Mouse (Mus musculus) kidney, embryonic 14.5 days (tissue): ENCODE measurements around the gene Snapc1. TPM values are rescaled to one million over a fixed set of nuclear protein-coding genes. Genes with fewer than 3 reads are reported as not detected.

Experiments
- ATAC-seq: fragments of 200-750 bp; cut with Nextera tagmentation; 2 replicates; pipeline ENCODE4 v1.8.0; 2017; ENCODE audit warnings: moderate number of reproducible peaks, mild to moderate bottlenecking, moderate TSS enrichment, moderate library complexity; ENCODE audit not compliant: low FRiP score, low TSS enrichment
- H3K27ac ChIP-seq: fragments of 300-500 bp; sonication (generic); 2 replicates; pipeline ENCODE4 v1.5.1; 2014; ENCODE audit warnings: low read depth, mild to moderate bottlenecking, low read length, moderate library complexity, mixed read lengths
- H3K27me3 ChIP-seq: fragments of 300-500 bp; sonication (generic); 2 replicates; pipeline ENCODE4 v1.6.1; 2014; ENCODE audit warnings: mild to moderate bottlenecking, low read length; ENCODE audit not compliant: control insufficient read depth, insufficient read depth
- H3K36me3 ChIP-seq: fragments of 300-500 bp; sonication (generic); 2 replicates; pipeline ENCODE4 v1.6.1; 2014; ENCODE audit warnings: low read length, mixed read lengths; ENCODE audit not compliant: control insufficient read depth, insufficient read depth
- H3K4me1 ChIP-seq: fragments of 300-500 bp; sonication (generic); 2 replicates; pipeline ENCODE4 v1.6.1; 2014; ENCODE audit warnings: low read length, mixed read lengths; ENCODE audit not compliant: control insufficient read depth, insufficient read depth
- H3K4me2 ChIP-seq: fragments of 300-500 bp; sonication (generic); replicated peaks from 2 replicates; pipeline ENCODE4 v1.6.1; 2014; ENCODE audit warnings: low read depth, mild to moderate bottlenecking, low read length
- H3K4me3 ChIP-seq: fragments of 300-500 bp; sonication (generic); 2 replicates; pipeline ENCODE4 v1.5.1; 2014; ENCODE audit warnings: mild to moderate bottlenecking, low read length
- H3K9ac ChIP-seq: fragments of 300-500 bp; sonication (generic); 2 replicates; pipeline ENCODE4 v1.6.1; 2014; ENCODE audit warnings: low read depth, mild to moderate bottlenecking, low read length, moderate library complexity
- H3K9me3 ChIP-seq: fragments of 300-500 bp; sonication (generic); 2 replicates; pipeline ENCODE4 v1.6.1; 2016; ENCODE audit warnings: low read length; ENCODE audit not compliant: control insufficient read depth
- WGBS: fragments of 180-500 bp; shearing (Covaris S2); extraction: QIAGEN DNeasy Blood & Tissue Kit; methylation state at CpG from one replicate; pipeline ENCODE4 v1.1.7; 2014; 5-methylcytosine and 5-hydroxymethylcytosine counted together
- polyA plus RNA-seq: library from polyadenylated mRNA; unstranded; fragments of >200 nt; fragmentation: Nextera tagmentation; extraction: Ambion mirVana; gene quantifications from 2 replicates; pipeline ENCODE4 v1.2.1, GENCODE M21; 2014

Gene Snapc1
- polyA plus RNA-seq, 1 experiment from 2014 or later, result 16.1 TPM

DNA sequence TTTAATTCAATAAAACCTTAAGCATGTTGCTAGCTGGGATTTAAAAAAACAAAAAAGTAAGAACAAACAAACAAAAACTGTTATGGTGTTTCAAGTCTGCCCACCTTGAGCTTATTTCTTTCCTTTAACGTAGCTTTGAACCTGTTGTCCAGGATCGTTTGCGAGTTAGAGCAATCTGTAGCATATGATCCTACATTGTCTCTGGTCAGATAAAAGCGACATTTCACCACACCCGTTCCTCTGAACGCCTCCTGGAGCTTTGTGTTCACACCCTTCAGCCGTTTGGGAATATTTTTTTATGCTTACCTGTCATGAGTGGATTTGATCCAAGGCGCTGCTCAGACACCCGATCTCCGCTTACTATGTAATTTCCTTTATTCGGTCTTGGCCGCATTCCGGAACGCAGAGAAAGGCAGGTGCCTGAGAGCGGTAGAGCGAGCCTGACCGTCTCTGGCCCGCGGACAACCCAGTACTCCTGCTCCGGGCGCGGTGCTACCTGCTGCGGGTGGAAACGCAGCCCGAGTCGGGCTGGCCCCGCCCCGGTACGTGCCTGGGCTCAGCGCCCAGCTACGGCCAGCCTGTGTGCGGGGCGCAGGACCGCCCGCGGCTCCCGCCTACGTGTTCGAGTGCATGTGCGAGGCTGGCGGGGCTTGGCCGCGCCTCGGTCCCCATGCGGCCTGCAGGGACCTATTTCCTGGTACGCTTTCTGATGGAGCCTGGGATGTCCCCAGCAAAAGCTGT is 14.8 kb upstream of the Snapc1 start:
- ATAC-seq, result peak; percentile 82
- peak overlapping the region; percentile 30 for H3K4me3 ChIP-seq
- peak overlapping the region; percentile 73 for H3K4me2 ChIP-seq
- H3K4me1 ChIP-seq, result peaks cover 5% of the 10 kb centered on the region; the same call in 1 of the 2 replicates
- 5% methylated on average over 46 of the region's 46 CpGs for WGBS
- no peaks in the 10 kb centered on the region for H3K9me3 ChIP-seq
- no peaks in the 10 kb centered on the region for H3K27me3 ChIP-seq
- H3K36me3 ChIP-seq, result peaks cover 18% of the 10 kb centered on the region; the same call in 1 of the 2 replicates
- peak overlapping the region; percentile 44; the same call in 1 of the 2 replicates for H3K9ac ChIP-seq
- no peak overlapping the region for H3K27ac ChIP-seq

DNA sequence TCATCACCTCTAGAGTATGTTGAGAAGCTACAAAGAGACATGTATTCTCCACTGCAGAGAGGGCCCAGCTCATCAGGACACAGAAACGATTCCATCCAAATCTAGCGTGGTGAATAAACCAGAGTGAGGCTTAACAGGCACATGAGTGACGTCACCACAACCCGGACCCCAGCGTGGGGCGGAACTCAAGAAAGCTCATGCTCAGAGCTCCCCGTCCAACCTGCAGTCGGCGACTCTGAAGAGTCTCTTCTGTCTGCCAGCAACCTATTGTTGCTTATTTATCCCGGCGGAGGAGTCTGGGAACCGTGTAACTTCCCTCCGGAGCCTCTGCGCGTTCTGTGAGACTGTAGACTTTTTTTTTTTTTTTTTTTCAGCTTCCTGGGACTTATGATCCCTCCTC is 11.4 kb upstream of the Snapc1 start:
- Histone ChIP-seq H3K9me3 (no peaks in the 10 kb centered on the region), H3K4me1 (peaks cover 5% of the 10 kb centered on the region; the same call in 1 of the 2 replicates), H3K27ac (no peak overlapping the region), H3K4me2 (peak overlapping the region; percentile 45), H3K36me3 (peaks cover under 1% of the 10 kb centered on the region; the same call in 1 of the 2 replicates), H3K4me3 (peak overlapping the region; percentile 32), H3K9ac (peak overlapping the region; percentile 13; the same call in 1 of the 2 replicates), H3K27me3 (no peaks in the 10 kb centered on the region)
- WGBS, result 16% methylated on average over 15 of the region's 15 CpGs
- peak; percentile 55; the same call in 1 of the 2 replicates for ATAC-seq

DNA sequence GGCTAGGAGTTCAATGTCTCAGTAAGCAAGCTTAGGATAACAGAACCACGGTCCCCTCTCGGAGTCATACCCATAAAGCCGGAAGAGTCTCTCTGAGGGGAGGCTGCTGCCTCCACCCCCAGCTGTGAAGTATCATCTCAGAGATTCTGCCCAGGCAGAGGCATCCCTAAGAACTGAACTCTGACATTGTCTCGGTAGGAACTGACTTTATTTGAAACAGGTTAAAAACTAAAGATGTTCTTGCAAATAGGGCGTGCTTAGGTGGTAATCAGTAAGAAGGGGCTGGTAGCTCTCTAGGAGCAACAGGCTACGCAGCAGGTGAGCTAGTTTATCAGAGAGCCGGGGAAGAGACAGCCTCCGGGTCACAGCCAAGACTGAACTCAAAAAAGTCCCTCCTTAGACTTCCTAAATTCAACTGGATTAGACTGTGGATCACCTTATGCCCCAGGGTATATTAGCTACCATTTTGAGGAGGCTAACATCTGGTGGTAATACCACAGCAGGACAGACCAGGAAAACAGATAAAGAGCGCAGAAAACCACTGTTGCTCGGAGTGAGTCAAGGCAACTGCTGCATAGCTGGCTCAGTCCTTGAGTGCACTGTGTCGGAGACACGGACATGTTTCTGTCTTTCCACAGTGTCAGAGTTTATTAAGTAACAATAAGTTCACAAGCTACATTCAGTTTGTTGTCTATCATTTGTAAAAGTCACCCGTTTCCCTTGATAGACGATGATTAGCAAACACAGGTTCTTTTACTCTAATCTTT is 10.7 kb upstream of the Snapc1 start:
- Histone ChIP-seq H3K9ac (peak overlapping the region; percentile 13; the same call in 1 of the 2 replicates), H3K4me1 (peaks cover 5% of the 10 kb centered on the region; the same call in 1 of the 2 replicates), H3K27me3 (no peaks in the 10 kb centered on the region), H3K9me3 (no peaks in the 10 kb centered on the region), H3K36me3 (no peaks in the 10 kb centered on the region), H3K27ac (no peak overlapping the region), H3K4me3 (peak overlapping the region; percentile 32), H3K4me2 (peak overlapping the region; percentile 45)
- ATAC-seq, result no peak
- 49% methylated on average over 14 of the region's 14 CpGs for WGBS

- H3K4me3 ChIP-seq, result no peak overlapping the region
Measured at GRCm38 (mm10) chr12:73954785-73955184, 9.5 kb upstream of the Snapc1 start.

DNA sequence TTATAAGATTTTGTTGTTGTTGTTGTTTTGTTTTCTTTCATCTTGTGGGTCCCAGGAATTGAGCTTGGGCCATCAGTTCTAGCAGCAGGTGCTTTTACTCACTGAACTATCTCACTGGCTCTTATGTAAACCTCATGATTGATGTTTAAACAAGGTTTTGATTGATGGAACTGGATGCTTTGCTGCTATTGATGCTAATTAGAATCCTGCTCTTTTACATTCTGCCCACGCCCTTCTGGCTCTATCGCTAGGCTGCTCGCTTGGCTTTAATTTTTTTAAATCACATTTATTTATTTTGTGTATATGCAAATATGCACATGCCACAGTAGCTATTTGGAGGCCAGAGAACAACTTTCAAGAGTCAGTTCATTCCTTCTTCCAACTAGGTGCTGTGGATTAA is 6.6 kb upstream of the Snapc1 start:
- Histone ChIP-seq H3K4me2 (no peak overlapping the region), H3K9ac (no peak overlapping the region), H3K36me3 (no peaks in the 10 kb centered on the region), H3K4me3 (no peak overlapping the region), H3K27me3 (no peaks in the 10 kb centered on the region), H3K9me3 (no peaks in the 10 kb centered on the region), H3K4me1 (no peaks in the 10 kb centered on the region), H3K27ac (no peak overlapping the region)
- WGBS, result 96% methylated on average over 3 of the region's 3 CpGs
- no peak for ATAC-seq

More at GRCm38 (mm10) chr12:73954785-73955184, 9.5 kb upstream of the Snapc1 start:
- Histone ChIP-seq H3K4me1 (0 out of 2 replicates have a peak, but pooled peaks cover under 1% of the 10 kb centered on the region), H3K4me2 (no peak overlapping the region), H3K9me3 (no peaks in the 10 kb centered on the region), H3K27me3 (no peaks in the 10 kb centered on the region), H3K36me3 (no peaks in the 10 kb centered on the region), H3K9ac (no peak overlapping the region), H3K27ac (no peak overlapping the region)
- 66% methylated on average over 5 of the region's 5 CpGs for WGBS
- ATAC-seq, result no peak

DNA sequence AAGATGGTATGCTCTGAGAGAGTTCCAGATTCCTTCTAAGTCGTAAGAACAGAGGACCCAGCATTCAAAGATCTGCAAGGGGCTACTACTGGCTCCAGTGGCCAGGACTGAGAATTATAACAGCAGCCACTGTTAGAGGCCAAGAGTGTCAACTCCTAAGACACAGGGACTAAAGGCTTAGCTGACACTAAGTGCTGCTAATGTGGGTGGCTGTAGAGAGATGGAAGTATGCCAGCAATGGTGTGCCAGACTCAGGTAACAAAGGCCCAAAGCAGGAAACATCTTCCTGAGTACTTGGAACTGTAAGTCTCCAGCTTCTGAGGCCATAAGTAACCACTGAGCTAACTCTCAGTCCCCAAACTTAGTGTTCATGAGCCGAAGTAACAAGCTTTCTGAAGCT is 5.5 kb upstream of the Snapc1 start:
- Histone ChIP-seq H3K4me1 (no peaks in the 10 kb centered on the region), H3K36me3 (no peaks in the 10 kb centered on the region), H3K27me3 (no peaks in the 10 kb centered on the region), H3K4me2 (no peak overlapping the region), H3K9ac (no peak overlapping the region), H3K27ac (no peak overlapping the region), H3K9me3 (no peaks in the 10 kb centered on the region), H3K4me3 (no peak overlapping the region)
- 85% methylated on average over 2 of the region's 2 CpGs for WGBS
- ATAC-seq, result no peak

GRCm38 (mm10) chr12:73969142-73969541 is 4.9 kb downstream of the Snapc1 start:
- Histone ChIP-seq H3K4me3 (no peak overlapping the region), H3K36me3 (peaks cover 50% of the 10 kb centered on the region), H3K27ac (no peak overlapping the region), H3K4me2 (no peak overlapping the region), H3K4me1 (no peaks in the 10 kb centered on the region; the same call in 1 of the 2 replicates), H3K27me3 (no peaks in the 10 kb centered on the region), H3K9me3 (peaks cover 5% of the 10 kb centered on the region), H3K9ac (no peak overlapping the region)
- no peak for ATAC-seq
- 93% methylated on average over 8 of the region's 8 CpGs for WGBS

- Histone ChIP-seq H3K9ac (no peak overlapping the region), H3K9me3 (peaks cover 5% of the 10 kb centered on the region), H3K36me3 (peaks cover 76% of the 10 kb centered on the region), H3K4me1 (no peaks in the 10 kb centered on the region), H3K4me3 (no peak overlapping the region), H3K27me3 (no peaks in the 10 kb centered on the region), H3K27ac (no peak overlapping the region), H3K4me2 (no peak overlapping the region)
- WGBS, result 94% methylated on average over 6 of the region's 6 CpGs
- no peak for ATAC-seq
Measured at GRCm38 (mm10) chr12:73974584-73974983, 10.3 kb downstream of the Snapc1 start.

DNA sequence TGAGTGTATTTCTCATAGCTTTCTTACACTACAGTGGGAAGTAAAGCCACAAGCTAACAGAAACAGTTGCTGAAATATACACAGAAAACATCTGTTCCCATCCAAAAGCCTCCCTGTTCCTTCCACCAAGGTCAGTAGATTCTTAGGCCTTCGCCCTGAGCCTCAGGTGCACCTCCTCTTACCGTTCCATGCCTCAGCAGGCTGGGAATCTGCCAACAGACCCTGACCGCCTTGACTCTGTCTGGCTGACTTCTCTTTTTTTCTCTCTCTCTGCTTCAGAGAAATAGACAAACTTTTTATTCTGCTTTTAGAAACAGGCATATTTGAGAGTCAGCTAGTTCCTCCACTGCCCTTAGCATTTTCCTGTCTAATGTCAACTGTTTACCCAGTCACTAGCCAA is 13.9 kb downstream of the Snapc1 start:
- no peak overlapping the region for H3K27ac ChIP-seq
- no peaks in the 10 kb centered on the region for H3K27me3 ChIP-seq
- H3K9ac ChIP-seq, result no peak overlapping the region
- peaks cover 77% of the 10 kb centered on the region for H3K36me3 ChIP-seq
- ATAC-seq, result no peak
- no peak overlapping the region for H3K4me2 ChIP-seq
- H3K9me3 ChIP-seq, result no peaks in the 10 kb centered on the region
- H3K4me1 ChIP-seq, result no peaks in the 10 kb centered on the region
- 96% methylated on average over 3 of the region's 3 CpGs for WGBS
- H3K4me3 ChIP-seq, result no peak overlapping the region
